21 mouse cellular contexts compared by ENCODE assay signal in genomic region chr13:56921251-56921650, GRCm38 (mm10). TPM values are rescaled to one million over a fixed set of nuclear protein-coding genes. Genes with fewer than 3 reads are reported as not detected.
"Had no signal": no experiment of that assay in that cellular context is flagged by ENCODE, and none has a peak within 500 bp of the region (broad histone marks: within the 10 kb centered on the region; RNA-seq: fewer than 3 reads in every experiment).

No protein-coding gene starts in this region.

- H3K27ac ChIP-seq: neural tube, embryonic 13.5 days; neural tube, embryonic 15.5 days; stomach, embryonic 15.5 days; stomach, postnatal 0 days had no signal

- H3K36me3 ChIP-seq: neural tube, embryonic 13.5 days; neural tube, embryonic 15.5 days; stomach, embryonic 15.5 days had no signal

- H3K27me3 ChIP-seq: neural tube, embryonic 13.5 days; neural tube, embryonic 15.5 days; stomach, embryonic 15.5 days had no signal

- H3K9me3 ChIP-seq: neural tube, embryonic 13.5 days; neural tube, embryonic 15.5 days; stomach, embryonic 15.5 days had no signal

- H3K4me2 ChIP-seq: neural tube, embryonic 13.5 days; neural tube, embryonic 15.5 days; stomach, embryonic 15.5 days had no signal

- H3K4me1 ChIP-seq: neural tube, embryonic 13.5 days; neural tube, embryonic 15.5 days; stomach, embryonic 15.5 days had no signal

- DNase-seq: retina, postnatal 1 day; right cerebral cortex, adult 18-20 months; right cerebral cortex, postnatal 14 days; right cerebral cortex, postnatal 25 days; right cerebral cortex, postnatal 4 days; spleen, adult 18-20 months; thymus, adult 18-20 months; thymus, adult 2 months; thymus, postnatal 14 days; thymus, postnatal 25 days; thymus, postnatal 36 days; thymus, postnatal 4 days had no signal

- H3K4me3 ChIP-seq: neural tube, embryonic 13.5 days; neural tube, embryonic 15.5 days; stomach, embryonic 15.5 days had no signal

- H3K9ac ChIP-seq: neural tube, embryonic 13.5 days; neural tube, embryonic 15.5 days; stomach, embryonic 15.5 days had no signal

RNA-seq across cellular contexts. Expression of gene Trpc7, which starts 25.5 kb away (rescaled TPM):
- total RNA-seq: neutrophil, adult 5-6 weeks had no signal
- polyA plus RNA-seq: spleen, adult 2 months; stomach, embryonic 14.5 days; thymus, postnatal 0 days; urinary bladder, adult 2 months had no signal
